Mouse (Mus musculus): ENCODE measurements at regions not wholly inside any gene's neighbourhood (a gene's known extent, or its start where the extent isn't known, plus 50 kb on each side); places are given as distances from the start of the nearest gene placed in this dataset.

- Histone ChIP-seq H3K27me3 (ENCODE audit: control insufficient read depth, insufficient read depth, low read length) (no peaks in the 10 kb centered on the region), H3K27ac (ENCODE audit: low read length) (no peak overlapping the region), H3K4me3 (ENCODE audit: low read length) (no peak overlapping the region), H3K4me2 (ENCODE audit: low read depth, low read length) (no peak overlapping the region), H3K4me1 (ENCODE audit: control insufficient read depth, insufficient read depth, low read length) (peaks cover 28% of the 10 kb centered on the region), H3K9me3 (replicated peaks; ENCODE audit: control insufficient read depth, low read length) (no peaks in the 10 kb centered on the region), H3K36me3 (ENCODE audit: control insufficient read depth, insufficient read depth) (no peaks in the 10 kb centered on the region), H3K9ac (ENCODE audit: low read length) (no peak overlapping the region)
- ATAC-seq (replicated peaks; ENCODE audit: extremely low read depth, insufficient read depth, low FRiP score) = no peak
- 91% methylated on average over 9 of the region's 9 CpGs for WGBS
Observed at GRCm38 (mm10) chr12:80040233-80040632, 72.6 kb downstream of the Zfp36l1 start.

GRCm38 (mm10) chr12:80039150-80039549 is 73.7 kb downstream of the Zfp36l1 start:
- H3K9me3 ChIP-seq (replicated peaks; ENCODE audit: control insufficient read depth, low read length) = no peaks in the 10 kb centered on the region
- 58% methylated on average over 1 of the region's 1 CpGs for WGBS
- H3K9ac ChIP-seq (ENCODE audit: low read length) = no peak overlapping the region
- peaks cover 30% of the 10 kb centered on the region for H3K4me1 ChIP-seq (ENCODE audit: control insufficient read depth, insufficient read depth, low read length)
- no peaks in the 10 kb centered on the region for H3K36me3 ChIP-seq (ENCODE audit: control insufficient read depth, insufficient read depth)
- ATAC-seq (replicated peaks; ENCODE audit: extremely low read depth, insufficient read depth, low FRiP score) = no peak
- no peak overlapping the region for H3K4me3 ChIP-seq (ENCODE audit: low read length)
- no peaks in the 10 kb centered on the region for H3K27me3 ChIP-seq (ENCODE audit: control insufficient read depth, insufficient read depth, low read length)
- no peak overlapping the region for H3K4me2 ChIP-seq (ENCODE audit: low read depth, low read length)
- H3K27ac ChIP-seq (ENCODE audit: low read length) = 0 out of 2 replicates have a peak overlapping the region, but pooled peaks have one; percentile 23

- Histone ChIP-seq H3K36me3 (ENCODE audit: control insufficient read depth, insufficient read depth) (no peaks in the 10 kb centered on the region), H3K27ac (ENCODE audit: low read length) (peak overlapping the region; percentile 77), H3K4me2 (ENCODE audit: low read depth, low read length) (no peak overlapping the region; the same call in 1 of the 2 replicates), H3K4me3 (ENCODE audit: low read length) (no peak overlapping the region), H3K4me1 (ENCODE audit: control insufficient read depth, insufficient read depth, low read length) (peaks cover 22% of the 10 kb centered on the region), H3K9ac (ENCODE audit: low read length) (no peak overlapping the region; the same call in 1 of the 2 replicates), H3K9me3 (replicated peaks; ENCODE audit: control insufficient read depth, low read length) (no peaks in the 10 kb centered on the region), H3K27me3 (ENCODE audit: control insufficient read depth, insufficient read depth, low read length) (no peaks in the 10 kb centered on the region)
- ATAC-seq (replicated peaks; ENCODE audit: extremely low read depth, insufficient read depth, low FRiP score) = peak; percentile 47; the same call in 1 of the 2 replicates
- WGBS = 39% methylated on average over 6 of the region's 6 CpGs
Observed at GRCm38 (mm10) chr12:80035500-80036271, 77.1 kb downstream of the Zfp36l1 start.

- no peaks in the 10 kb centered on the region for H3K27me3 ChIP-seq (ENCODE audit: control insufficient read depth, insufficient read depth, low read length)
- H3K36me3 ChIP-seq (ENCODE audit: control insufficient read depth, insufficient read depth) = no peaks in the 10 kb centered on the region
- no peak for ATAC-seq (replicated peaks; ENCODE audit: extremely low read depth, insufficient read depth, low FRiP score)
- no peak overlapping the region for H3K4me3 ChIP-seq (ENCODE audit: low read length)
- H3K9me3 ChIP-seq (replicated peaks; ENCODE audit: control insufficient read depth, low read length) = no peaks in the 10 kb centered on the region
- H3K4me1 ChIP-seq (ENCODE audit: control insufficient read depth, insufficient read depth, low read length) = peaks cover 22% of the 10 kb centered on the region
- H3K4me2 ChIP-seq (ENCODE audit: low read depth, low read length) = no peak overlapping the region
- 55% methylated on average over 4 of the region's 4 CpGs for WGBS
- H3K27ac ChIP-seq (ENCODE audit: low read length) = peak overlapping the region; percentile 77
- H3K9ac ChIP-seq (ENCODE audit: low read length) = peak overlapping the region; percentile 36; the same call in 1 of the 2 replicates
Observed at GRCm38 (mm10) chr12:80034963-80035411, 77.8 kb downstream of the Zfp36l1 start.

- H3K9ac ChIP-seq (ENCODE audit: low read length) = no peak overlapping the region
- ATAC-seq (replicated peaks; ENCODE audit: extremely low read depth, insufficient read depth, low FRiP score) = no peak
- H3K4me1 ChIP-seq (ENCODE audit: control insufficient read depth, insufficient read depth, low read length) = peaks cover 19% of the 10 kb centered on the region
- H3K9me3 ChIP-seq (replicated peaks; ENCODE audit: control insufficient read depth, low read length) = no peaks in the 10 kb centered on the region
- H3K27me3 ChIP-seq (ENCODE audit: control insufficient read depth, insufficient read depth, low read length) = no peaks in the 10 kb centered on the region
- no peak overlapping the region for H3K4me3 ChIP-seq (ENCODE audit: low read length)
- H3K36me3 ChIP-seq (ENCODE audit: control insufficient read depth, insufficient read depth) = no peaks in the 10 kb centered on the region
- H3K4me2 ChIP-seq (ENCODE audit: low read depth, low read length) = no peak overlapping the region
- 91% methylated on average over 5 of the region's 5 CpGs for WGBS
- H3K27ac ChIP-seq (ENCODE audit: low read length) = no peak overlapping the region
Observed at GRCm38 (mm10) chr12:80034100-80034499, 78.7 kb downstream of the Zfp36l1 start.

- no peak overlapping the region for H3K4me2 ChIP-seq (ENCODE audit: low read depth, low read length)
- H3K4me1 ChIP-seq (ENCODE audit: control insufficient read depth, insufficient read depth, low read length) = peaks cover 17% of the 10 kb centered on the region
- no peaks in the 10 kb centered on the region for H3K36me3 ChIP-seq (ENCODE audit: control insufficient read depth, insufficient read depth)
- H3K9me3 ChIP-seq (replicated peaks; ENCODE audit: control insufficient read depth, low read length) = peaks cover under 1% of the 10 kb centered on the region; the same call in 1 of the 2 replicates
- no peak overlapping the region for H3K27ac ChIP-seq (ENCODE audit: low read length)
- 57% methylated on average over 3 of the region's 3 CpGs for WGBS
- ATAC-seq (replicated peaks; ENCODE audit: extremely low read depth, insufficient read depth, low FRiP score) = no peak
- H3K9ac ChIP-seq (ENCODE audit: low read length) = no peak overlapping the region
- no peak overlapping the region for H3K4me3 ChIP-seq (ENCODE audit: low read length)
- H3K27me3 ChIP-seq (ENCODE audit: control insufficient read depth, insufficient read depth, low read length) = no peaks in the 10 kb centered on the region
Observed at GRCm38 (mm10) chr12:80032520-80032919, 80.3 kb downstream of the Zfp36l1 start.

- Histone ChIP-seq H3K4me3 (ENCODE audit: low read length) (no peak overlapping the region), H3K36me3 (ENCODE audit: control insufficient read depth, insufficient read depth) (no peaks in the 10 kb centered on the region), H3K27ac (ENCODE audit: low read length) (no peak overlapping the region), H3K4me1 (ENCODE audit: control insufficient read depth, insufficient read depth, low read length) (peaks cover 2% of the 10 kb centered on the region), H3K9ac (ENCODE audit: low read length) (no peak overlapping the region), H3K4me2 (ENCODE audit: low read depth, low read length) (no peak overlapping the region), H3K9me3 (replicated peaks; ENCODE audit: control insufficient read depth, low read length) (peaks cover 3% of the 10 kb centered on the region; the same call in 1 of the 2 replicates), H3K27me3 (ENCODE audit: control insufficient read depth, insufficient read depth, low read length) (no peaks in the 10 kb centered on the region)
- WGBS = 70% methylated on average over 3 of the region's 3 CpGs
- no peak for ATAC-seq (replicated peaks; ENCODE audit: extremely low read depth, insufficient read depth, low FRiP score)
Observed at GRCm38 (mm10) chr12:80028301-80028700, 84.5 kb downstream of the Zfp36l1 start.

- no peaks in the 10 kb centered on the region for H3K36me3 ChIP-seq (ENCODE audit: control insufficient read depth, insufficient read depth)
- H3K9ac ChIP-seq (ENCODE audit: low read length) = peak overlapping the region; percentile 20; the same call in 1 of the 2 replicates
- no peak overlapping the region for H3K4me3 ChIP-seq (ENCODE audit: low read length)
- H3K4me2 ChIP-seq (ENCODE audit: low read depth, low read length) = peak overlapping the region; percentile 17; the same call in 1 of the 2 replicates
- peaks cover 34% of the 10 kb centered on the region for H3K4me1 ChIP-seq (ENCODE audit: control insufficient read depth, insufficient read depth, low read length)
- H3K27ac ChIP-seq (ENCODE audit: low read length) = peak overlapping the region; percentile 25; the same call in 1 of the 2 replicates
- peaks cover 3% of the 10 kb centered on the region; the same call in 1 of the 2 replicates for H3K9me3 ChIP-seq (replicated peaks; ENCODE audit: control insufficient read depth, low read length)
- WGBS = 39% methylated on average over 16 of the region's 18 CpGs
- ATAC-seq (replicated peaks; ENCODE audit: extremely low read depth, insufficient read depth, low FRiP score) = peak; percentile 43; the same call in 1 of the 2 replicates
- no peaks in the 10 kb centered on the region for H3K27me3 ChIP-seq (ENCODE audit: control insufficient read depth, insufficient read depth, low read length)
Observed at GRCm38 (mm10) chr12:80023107-80024078, 89.4 kb downstream of the Zfp36l1 start.
